Mouse (Mus musculus) kidney, embryonic 15.5 days (tissue): ENCODE results near the gene Tas2r119. TPM values are rescaled to one million over a fixed set of nuclear protein-coding genes. Genes with fewer than 3 reads are reported as not detected.

Experiments used
- ATAC-seq: fragments of 200-750 bp; cut with Nextera tagmentation; replicated peaks from 2 replicates; pipeline ENCODE4 v1.8.0; 2017; ENCODE audit warnings: moderate TSS enrichment; ENCODE audit not compliant: low FRiP score
- H3K27ac ChIP-seq: fragments of 300-500 bp; sonication (generic); 2 replicates; pipeline ENCODE4 v1.5.1; 2015; ENCODE audit warnings: mild to moderate bottlenecking, inconsistent platforms
- H3K27me3 ChIP-seq: fragments of 300-500 bp; sonication (generic); 2 replicates; pipeline ENCODE4 v1.6.1; 2015; ENCODE audit warnings: inconsistent platforms
- H3K36me3 ChIP-seq: fragments of 300-500 bp; sonication (generic); 2 replicates; pipeline ENCODE4 v1.6.1; 2015; ENCODE audit warnings: inconsistent platforms
- H3K4me1 ChIP-seq: fragments of 300-500 bp; sonication (generic); 2 replicates; pipeline ENCODE4 v1.6.1; 2015; ENCODE audit warnings: inconsistent platforms
- H3K4me2 ChIP-seq: fragments of 300-500 bp; sonication (generic); 2 replicates; pipeline ENCODE4 v1.6.1; 2015; ENCODE audit warnings: moderate library complexity, mild to moderate bottlenecking, inconsistent platforms
- H3K4me3 ChIP-seq: fragments of 300-500 bp; sonication (generic); replicated peaks from 2 replicates; pipeline ENCODE4 v1.5.1; 2015; ENCODE audit warnings: mild to moderate bottlenecking, inconsistent platforms
- H3K9ac ChIP-seq: fragments of 300-500 bp; sonication (generic); 2 replicates; pipeline ENCODE4 v1.6.1; 2015; ENCODE audit warnings: mild to moderate bottlenecking, inconsistent platforms
- H3K9me3 ChIP-seq: fragments of 300-500 bp; sonication (generic); replicated peaks from 2 replicates; pipeline ENCODE4 v1.6.1; 2016; ENCODE audit warnings: inconsistent platforms
- WGBS: fragments of 180-500 bp; shearing (Covaris S2); methylation state at CpG from one replicate; pipeline ENCODE4 v1.1.7; 2015; ENCODE audit warnings: mixed read lengths; 5-methylcytosine and 5-hydroxymethylcytosine counted together
- polyA plus RNA-seq: library from polyadenylated mRNA; unstranded; fragments of >200 nt; fragmentation: Nextera tagmentation; extraction: Ambion mirVana; gene quantifications from 2 replicates; pipeline ENCODE4 v1.2.1, GENCODE M21; 2015

The Tas2r119 gene
- not detected in 2 replicates for polyA plus RNA-seq

DNA sequence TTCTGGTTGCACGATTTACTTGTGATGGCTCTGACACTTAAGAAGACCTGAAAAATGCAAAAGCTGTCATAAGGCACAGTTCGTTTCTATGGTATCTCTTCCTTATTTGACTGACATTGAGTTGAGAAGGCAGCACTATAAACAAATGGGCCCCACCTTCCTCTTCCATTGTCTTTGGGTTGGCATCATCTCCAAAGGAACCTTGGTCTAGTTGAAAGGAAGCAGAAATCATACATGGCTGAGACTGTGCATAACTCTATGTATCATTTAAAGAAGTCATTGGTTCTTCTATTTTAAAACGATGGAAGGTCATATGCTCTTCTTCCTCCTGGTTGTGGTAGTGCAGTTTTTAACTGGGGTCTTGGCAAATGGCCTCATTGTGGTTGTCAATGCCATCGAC lies at the start of gene Tas2r119:
Tas2r119 (plus strand) TSS at position 301 of the 400 bp plus-strand sequence.
- H3K36me3 ChIP-seq: no peaks in the 10 kb centered on the region
- no peak within 1 kb of the TSS for H3K9ac ChIP-seq
- H3K27ac ChIP-seq: no peak within 1 kb of the TSS
- no peak within 1 kb of the TSS for H3K4me3 ChIP-seq
- WGBS: 90% methylated on average over 4 of the region's 4 CpGs
- H3K9me3 ChIP-seq: no peaks in the 10 kb centered on the region
- no peak within 1 kb of the TSS for H3K4me2 ChIP-seq
- no peaks in the 10 kb centered on the region for H3K27me3 ChIP-seq
- ATAC-seq: no peak
- H3K4me1 ChIP-seq: no peaks in the 10 kb centered on the region

DNA sequence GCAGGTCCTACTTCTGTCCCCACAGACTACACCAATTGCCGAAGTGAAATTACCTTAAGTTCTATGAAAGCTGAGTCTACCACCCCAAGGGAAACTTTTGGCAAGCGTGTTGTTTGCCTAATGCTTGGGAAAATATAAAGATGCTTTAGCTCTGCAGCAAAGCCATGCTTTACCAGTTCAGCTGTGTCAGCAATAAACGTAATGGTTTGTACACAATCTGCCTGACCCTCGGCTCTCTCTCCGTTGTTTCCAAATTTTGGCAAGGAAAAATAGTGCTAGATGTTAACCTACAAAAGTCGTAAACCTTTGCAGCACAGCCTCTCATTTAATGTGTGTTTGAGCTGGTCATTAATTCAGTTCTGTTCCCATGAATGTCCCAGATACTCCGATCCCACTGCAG lies 44.8 kb upstream of the Tas2r119 start:
- no peaks in the 10 kb centered on the region for H3K9me3 ChIP-seq

DNA sequence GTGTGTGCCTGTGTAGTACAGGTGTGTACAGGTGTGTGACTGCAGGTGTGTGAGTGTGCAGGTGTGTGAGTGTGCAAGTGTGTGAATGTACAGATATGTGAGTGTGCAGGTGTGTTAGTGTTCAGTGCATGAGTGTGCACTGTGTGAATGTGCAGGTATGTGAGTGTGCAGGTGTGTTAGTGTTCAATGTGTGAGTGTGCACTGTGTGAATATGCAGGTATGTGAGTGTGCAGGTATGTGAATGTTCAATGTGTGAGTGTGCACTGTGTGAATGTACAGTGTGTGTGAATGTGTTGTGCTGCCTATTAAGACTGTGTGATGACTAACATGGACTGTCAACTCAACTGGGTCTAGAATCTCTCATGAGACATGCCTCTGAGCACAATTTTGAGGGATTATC lies 35.4 kb upstream of the Tas2r119 start:
- Histone ChIP-seq H3K9ac (no peak overlapping the region), H3K4me1 (no peaks in the 10 kb centered on the region), H3K27ac (no peak overlapping the region), H3K4me2 (no peak overlapping the region), H3K4me3 (no peak overlapping the region), H3K27me3 (no peaks in the 10 kb centered on the region), H3K9me3 (no peaks in the 10 kb centered on the region), H3K36me3 (no peaks in the 10 kb centered on the region)
- ATAC-seq: no peak

More for the DNA sequence above, 44.8 kb upstream of the Tas2r119 start:
- Histone ChIP-seq H3K9ac (no peak overlapping the region), H3K4me1 (peaks cover 13% of the 10 kb centered on the region; the same call in 1 of the 2 replicates), H3K27ac (no peak overlapping the region), H3K4me3 (no peak overlapping the region), H3K27me3 (no peaks in the 10 kb centered on the region), H3K4me2 (no peak overlapping the region), H3K36me3 (no peaks in the 10 kb centered on the region)
- peak; percentile 29; the same call in 1 of the 2 replicates for ATAC-seq
- WGBS: 59% methylated on average over 7 of the region's 7 CpGs

DNA sequence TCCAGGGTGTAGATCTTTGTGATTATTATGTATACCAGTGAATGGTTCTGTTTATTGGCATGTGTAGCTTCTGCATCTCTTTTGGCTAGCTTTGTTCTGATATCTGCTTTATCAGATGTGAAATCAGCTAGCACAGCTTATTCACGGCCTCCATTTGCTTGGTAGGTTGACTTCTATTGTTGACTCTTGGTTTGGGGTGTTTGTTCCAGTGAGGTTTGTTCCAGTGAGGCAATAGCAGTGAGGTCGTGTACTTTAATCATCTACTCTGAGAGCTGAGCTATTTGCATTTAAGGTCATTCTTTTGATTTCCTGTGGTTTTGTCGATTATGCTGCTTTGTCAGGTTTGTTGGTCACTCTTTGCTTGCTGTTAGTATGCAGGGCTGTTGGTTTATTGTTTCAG lies 32.8 kb upstream of the Tas2r119 start:
- no peaks in the 10 kb centered on the region for H3K36me3 ChIP-seq
- no peaks in the 10 kb centered on the region for H3K4me1 ChIP-seq
- 71% methylated on average over 3 of the region's 3 CpGs for WGBS
- no peak overlapping the region for H3K9ac ChIP-seq
- H3K4me2 ChIP-seq: no peak overlapping the region
- no peak overlapping the region for H3K27ac ChIP-seq
- no peaks in the 10 kb centered on the region for H3K27me3 ChIP-seq
- H3K9me3 ChIP-seq: no peaks in the 10 kb centered on the region
- H3K4me3 ChIP-seq: no peak overlapping the region
- ATAC-seq: no peak

DNA sequence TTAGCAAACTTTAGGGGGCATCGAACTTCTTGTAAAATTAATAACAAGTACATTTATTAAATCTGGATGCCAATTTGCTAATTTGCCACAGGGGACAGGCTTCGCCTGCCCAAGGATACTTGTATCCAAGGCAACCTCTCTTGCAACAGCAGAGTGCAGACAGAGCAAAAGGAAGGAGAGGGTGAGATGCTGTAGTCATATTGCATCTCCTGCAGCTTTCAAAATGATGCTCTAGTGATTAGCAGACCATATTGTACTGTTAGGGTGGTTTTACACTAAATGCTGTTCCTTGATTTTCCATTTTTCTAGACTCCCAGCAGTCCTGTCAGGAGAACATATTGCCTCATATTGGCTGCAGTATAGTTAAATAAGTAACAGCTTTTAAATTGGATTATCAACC lies 23.7 kb upstream of the Tas2r119 start:
- Histone ChIP-seq H3K27me3 (no peaks in the 10 kb centered on the region), H3K4me2 (no peak overlapping the region), H3K36me3 (no peaks in the 10 kb centered on the region), H3K27ac (no peak overlapping the region), H3K9me3 (no peaks in the 10 kb centered on the region), H3K9ac (no peak overlapping the region), H3K4me1 (0 out of 2 replicates have a peak, but pooled peaks cover 2% of the 10 kb centered on the region), H3K4me3 (no peak overlapping the region)
- ATAC-seq: no peak
- WGBS: 89% methylated on average over 2 of the region's 2 CpGs

DNA sequence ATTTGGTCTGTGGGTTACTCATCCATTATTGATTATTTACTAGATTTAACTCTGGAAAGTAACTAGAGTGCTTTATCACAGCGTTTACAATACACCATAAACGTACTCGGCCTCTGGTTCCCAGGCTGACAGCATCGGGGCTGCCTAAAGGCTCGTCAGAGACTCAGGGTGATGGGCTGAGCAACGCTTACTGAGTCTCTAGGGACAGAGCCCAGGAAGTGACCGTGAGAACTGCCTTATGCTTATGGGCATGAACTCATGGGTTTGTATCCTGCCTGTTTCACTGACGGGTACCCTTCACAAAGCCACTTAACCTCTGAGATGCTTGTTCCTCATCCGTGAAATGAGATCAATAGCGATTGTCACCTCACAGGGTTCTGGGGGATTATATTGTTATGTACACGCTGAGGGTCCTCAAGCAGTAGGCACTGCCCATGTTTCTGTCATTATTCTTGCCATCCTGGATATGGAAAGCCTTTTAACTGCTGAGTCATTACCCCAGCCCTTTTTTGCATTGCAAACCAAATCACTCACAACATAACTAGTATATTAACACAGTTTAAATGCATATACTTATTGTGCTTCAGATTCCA lies 23.1 kb upstream of the Tas2r119 start:
- 0 out of 2 replicates have a peak, but pooled peaks cover 2% of the 10 kb centered on the region for H3K4me1 ChIP-seq
- no peaks in the 10 kb centered on the region for H3K9me3 ChIP-seq
- no peak overlapping the region for H3K4me3 ChIP-seq
- no peak for ATAC-seq
- no peak overlapping the region for H3K27ac ChIP-seq
- no peaks in the 10 kb centered on the region for H3K36me3 ChIP-seq
- H3K9ac ChIP-seq: no peak overlapping the region
- H3K27me3 ChIP-seq: no peaks in the 10 kb centered on the region
- WGBS: 52% methylated on average over 11 of the region's 11 CpGs
- no peak overlapping the region for H3K4me2 ChIP-seq

DNA sequence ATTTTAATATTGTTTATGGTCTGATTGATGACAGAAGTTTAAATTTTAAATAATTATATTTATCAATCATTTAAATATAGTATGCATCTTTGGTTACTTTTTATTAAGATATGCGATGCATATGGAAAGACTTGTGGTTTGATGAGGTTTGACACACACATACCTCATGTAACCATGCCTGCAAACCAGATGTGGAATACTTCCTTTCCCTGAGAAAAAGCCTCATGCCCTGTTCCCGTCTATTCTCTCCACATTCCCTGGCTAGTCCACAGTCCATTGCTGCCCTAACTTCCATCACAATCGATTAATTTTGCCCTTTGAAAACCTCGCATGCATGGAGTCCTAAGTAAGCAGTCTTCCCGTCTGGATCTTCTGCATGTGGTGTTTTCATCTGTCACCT lies 21.0 kb upstream of the Tas2r119 start:
- no peak for ATAC-seq
- no peak overlapping the region for H3K9ac ChIP-seq
- 70% methylated on average over 5 of the region's 5 CpGs for WGBS
- no peak overlapping the region for H3K27ac ChIP-seq
- H3K9me3 ChIP-seq: no peaks in the 10 kb centered on the region
- no peak overlapping the region for H3K4me2 ChIP-seq
- H3K27me3 ChIP-seq: no peaks in the 10 kb centered on the region
- no peaks in the 10 kb centered on the region for H3K36me3 ChIP-seq
- no peaks in the 10 kb centered on the region for H3K4me1 ChIP-seq
- no peak overlapping the region for H3K4me3 ChIP-seq

DNA sequence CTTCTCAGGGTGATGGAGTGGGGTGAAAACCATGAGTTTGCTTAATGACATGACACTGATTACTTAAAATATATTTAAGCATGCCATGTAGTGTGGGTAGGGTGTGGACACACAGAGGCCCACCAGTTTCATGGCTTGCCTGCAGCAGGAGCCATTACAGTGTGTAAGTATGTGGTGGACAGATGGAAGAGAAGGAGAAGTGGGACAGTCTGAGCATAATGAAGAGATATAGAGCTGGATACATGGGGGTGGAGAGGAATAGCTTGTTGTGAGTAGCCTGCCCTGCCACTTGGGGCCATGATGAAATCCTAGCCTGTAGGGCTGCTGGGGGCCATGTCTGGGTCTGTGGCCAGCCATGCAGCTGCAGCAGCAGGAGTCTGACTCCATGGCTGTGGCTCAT lies 16.8 kb upstream of the Tas2r119 start:
- no peaks in the 10 kb centered on the region for H3K4me1 ChIP-seq
- H3K4me3 ChIP-seq: no peak overlapping the region
- no peaks in the 10 kb centered on the region for H3K36me3 ChIP-seq
- no peaks in the 10 kb centered on the region for H3K9me3 ChIP-seq
- no peak overlapping the region for H3K4me2 ChIP-seq
- no peaks in the 10 kb centered on the region for H3K27me3 ChIP-seq
- H3K9ac ChIP-seq: no peak overlapping the region
- no peak for ATAC-seq
- no peak overlapping the region for H3K27ac ChIP-seq

DNA sequence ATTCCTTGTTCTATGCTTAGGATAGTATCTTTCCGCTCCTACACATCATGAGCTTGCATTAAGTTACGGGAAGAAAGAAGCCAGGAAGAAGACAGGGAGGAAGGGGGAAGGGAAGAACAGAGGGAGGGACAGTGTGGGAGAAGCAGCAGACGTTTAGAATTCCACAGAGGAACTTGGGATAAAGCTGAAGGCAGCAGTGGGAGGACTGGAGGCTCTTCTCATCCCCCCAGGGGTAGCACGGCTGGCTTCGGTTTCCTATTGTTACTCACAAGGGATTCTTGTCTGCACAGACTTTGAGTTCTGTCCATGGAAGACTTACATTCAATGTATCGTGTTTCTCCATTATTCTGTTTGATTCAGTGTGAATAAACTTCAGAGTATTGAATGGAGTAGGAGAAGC lies 5.3 kb upstream of the Tas2r119 start:
- Histone ChIP-seq H3K9me3 (no peaks in the 10 kb centered on the region), H3K4me3 (no peak overlapping the region), H3K27me3 (no peaks in the 10 kb centered on the region), H3K36me3 (no peaks in the 10 kb centered on the region), H3K4me2 (no peak overlapping the region), H3K9ac (no peak overlapping the region), H3K4me1 (0 out of 2 replicates have a peak, but pooled peaks cover 2% of the 10 kb centered on the region), H3K27ac (no peak overlapping the region)
- WGBS: 41% methylated on average over 6 of the region's 6 CpGs
- ATAC-seq: 0 out of 2 replicates have a peak, but pooled peaks have one; percentile 43

DNA sequence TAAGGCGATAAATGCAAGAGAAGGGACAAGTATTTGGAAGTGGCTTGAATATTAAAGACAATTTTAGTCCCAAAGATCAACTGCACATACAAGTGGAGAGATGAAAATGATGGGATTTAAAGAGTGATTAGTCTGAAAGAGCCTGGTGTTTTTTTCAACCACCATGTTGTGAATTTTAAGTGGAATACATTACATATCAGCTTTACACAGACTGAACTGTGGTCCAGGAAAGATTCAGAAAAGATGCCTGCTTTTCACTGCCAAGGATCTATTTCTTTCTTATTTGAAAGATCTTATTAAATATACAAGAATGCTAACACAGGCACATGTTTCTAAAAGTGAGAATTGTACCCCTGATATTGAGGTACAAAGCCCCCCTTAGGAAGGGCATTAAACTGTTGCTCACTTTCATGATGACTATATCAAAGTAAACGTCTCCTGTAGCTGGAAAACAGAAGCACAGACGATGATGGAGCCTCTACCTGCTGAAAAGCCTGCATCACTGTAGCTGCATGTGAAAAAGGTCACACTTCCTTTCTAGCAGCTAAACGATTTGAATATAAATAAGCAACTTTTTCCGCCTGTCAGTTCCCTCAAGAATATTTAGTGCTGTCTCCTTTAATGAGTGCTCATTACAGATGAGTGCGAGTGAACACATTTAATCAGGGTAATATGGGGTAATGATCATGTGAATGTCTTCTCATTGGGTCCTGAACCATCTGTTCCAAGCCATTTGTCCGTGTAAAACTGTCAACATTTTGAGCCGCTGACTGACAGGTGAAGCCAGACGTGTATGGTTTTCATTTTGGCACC lies 4.7 kb upstream of the Tas2r119 start:
- no peaks in the 10 kb centered on the region for H3K9me3 ChIP-seq
- ATAC-seq: no peak
- 68% methylated on average over 9 of the region's 9 CpGs for WGBS
- H3K4me3 ChIP-seq: no peak overlapping the region
- H3K9ac ChIP-seq: no peak overlapping the region
- no peak overlapping the region for H3K4me2 ChIP-seq
- 0 out of 2 replicates have a peak, but pooled peaks cover 2% of the 10 kb centered on the region for H3K4me1 ChIP-seq
- H3K27ac ChIP-seq: no peak overlapping the region
- no peaks in the 10 kb centered on the region for H3K27me3 ChIP-seq
- no peaks in the 10 kb centered on the region for H3K36me3 ChIP-seq

DNA sequence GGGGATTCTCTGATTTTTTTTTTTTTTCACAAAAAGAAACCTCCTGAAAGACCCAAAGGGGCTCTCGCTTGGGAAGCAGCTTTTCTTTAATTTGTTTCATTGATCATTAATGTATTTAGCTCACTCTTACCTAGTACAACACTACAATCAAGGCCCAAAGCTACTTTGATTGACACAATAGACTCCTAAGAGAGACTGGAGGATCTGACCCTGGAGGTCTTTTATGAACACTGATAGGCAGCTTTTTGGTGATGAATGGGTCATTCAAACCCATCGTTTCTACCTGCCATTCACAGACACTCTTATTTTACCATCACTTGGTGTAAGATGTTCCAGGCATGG lies 4.1 kb upstream of the Tas2r119 start:
- Histone ChIP-seq H3K4me3 (no peak overlapping the region), H3K4me1 (0 out of 2 replicates have a peak, but pooled peaks cover 2% of the 10 kb centered on the region), H3K9me3 (no peaks in the 10 kb centered on the region), H3K9ac (no peak overlapping the region), H3K27me3 (no peaks in the 10 kb centered on the region), H3K4me2 (no peak overlapping the region), H3K27ac (no peak overlapping the region), H3K36me3 (no peaks in the 10 kb centered on the region)
- ATAC-seq: no peak
- 81% methylated on average over 2 of the region's 2 CpGs for WGBS

DNA sequence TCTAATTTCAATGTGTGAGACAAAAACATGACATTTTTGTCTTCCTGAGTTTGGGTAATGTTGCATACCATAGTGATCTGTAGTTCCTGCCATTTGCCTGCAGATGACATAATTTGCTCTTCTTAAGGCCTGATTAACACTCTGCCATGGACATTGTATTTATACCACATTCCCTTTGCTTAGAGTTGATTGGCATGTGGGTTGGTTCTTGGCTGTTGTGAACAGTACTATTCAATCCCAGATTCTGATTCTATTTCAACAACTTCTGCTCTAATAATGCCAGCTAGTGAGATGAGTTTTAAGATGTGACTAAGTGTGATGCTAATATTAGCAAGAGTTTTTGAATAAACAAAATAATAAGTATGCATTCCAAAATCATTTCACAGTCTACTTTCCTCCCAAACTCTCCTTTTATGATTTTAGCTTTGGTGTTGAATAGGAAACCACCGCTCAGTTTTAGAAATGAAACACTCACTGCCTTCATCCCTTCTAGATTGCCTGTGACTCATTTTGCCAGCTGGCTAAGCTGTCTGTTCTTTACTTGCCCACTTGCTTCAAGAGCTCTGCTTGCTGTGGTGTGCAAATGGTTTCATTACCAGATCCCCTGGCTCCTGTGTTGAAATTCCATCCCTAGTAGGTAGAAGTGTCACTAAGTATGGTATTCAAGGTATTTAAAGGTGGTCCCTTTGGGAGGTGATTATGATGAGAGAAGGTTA lies 3.1 kb downstream of the Tas2r119 start:
- Histone ChIP-seq H3K27me3 (no peaks in the 10 kb centered on the region), H3K9ac (no peak overlapping the region), H3K4me2 (no peak overlapping the region), H3K27ac (no peak overlapping the region), H3K36me3 (no peaks in the 10 kb centered on the region), H3K9me3 (no peaks in the 10 kb centered on the region), H3K4me1 (no peaks in the 10 kb centered on the region), H3K4me3 (no peak overlapping the region)
- WGBS: 95% methylated on average over 1 of the region's 1 CpGs
- ATAC-seq: no peak
